Mouse (Mus musculus) bone marrow, adult 2 months (tissue): Measurements from ENCODE around the gene Rb1. TPM values are rescaled to one million over a fixed set of nuclear protein-coding genes. Genes with fewer than 3 reads are reported as not detected.

Experiments used
- H3K27ac ChIP-seq: fragments of 200-500 bp; 2 replicates; pipeline ENCODE4 v1.5.1; 2012; ENCODE audit warnings: low read depth, mild to moderate bottlenecking, control low read depth, inconsistent platforms, low read length; ENCODE audit not compliant: control insufficient read depth, poor library complexity, insufficient read depth
- H3K4me1 ChIP-seq: fragments of 200-500 bp; 2 replicates; pipeline ENCODE4 v1.6.1; 2011; ENCODE audit warnings: low read length; ENCODE audit not compliant: control insufficient read depth, insufficient read depth
- H3K4me3 ChIP-seq: fragments of 200-500 bp; replicated peaks from 2 replicates; pipeline ENCODE3; 2011; ENCODE audit warnings: mild to moderate bottlenecking, low read depth, low read length, control low read depth; ENCODE audit not compliant: control insufficient read depth
- CTCF ChIP-seq: fragments of 200-500 bp; IDR thresholded peaks from 2 replicates; pipeline ENCODE4 v1.5.1; 2011; ENCODE audit warnings: low read length, control low read depth; ENCODE audit not compliant: control insufficient read depth, insufficient read depth
- POLR2A ChIP-seq: fragments of 200-500 bp; IDR thresholded peaks from 2 replicates; pipeline ENCODE4 v1.6.1; 2011; ENCODE audit warnings: low read depth, mild to moderate bottlenecking, control low read depth, low read length, borderline replicate concordance; ENCODE audit not compliant: control insufficient read depth
- WGBS: fragments of 180-500 bp; shearing (Covaris S2); methylation state at CpG from one replicate; pipeline ENCODE4 v1.1.7; 2018; 5-methylcytosine and 5-hydroxymethylcytosine counted together
- polyA plus RNA-seq: library from polyadenylated mRNA; stranded (reverse); fragments of >200 nt; gene quantifications from 2 replicates; pipeline ENCODE4 v1.2.4, GENCODE M21; 2011; ENCODE audit warnings: low replicate concordance; ENCODE audit not compliant: missing spikeins, insufficient read depth, insufficient read length

The Rb1 gene
- polyA plus RNA-seq, 1 experiment = 21.3 TPM

GRCm38 (mm10) chr14:73163363-73163998 lies 162.1 kb downstream of the Rb1 start:
- Histone ChIP-seq H3K4me1 (peaks cover 3% of the 10 kb centered on the region; the same call in 1 of the 2 replicates), H3K4me3 (no peak overlapping the region), H3K27ac (no peak overlapping the region)
- WGBS = 61% methylated on average over 10 of the region's 10 CpGs
- TF ChIP-seq POLR2A (no peak), CTCF (no peak)

DNA sequence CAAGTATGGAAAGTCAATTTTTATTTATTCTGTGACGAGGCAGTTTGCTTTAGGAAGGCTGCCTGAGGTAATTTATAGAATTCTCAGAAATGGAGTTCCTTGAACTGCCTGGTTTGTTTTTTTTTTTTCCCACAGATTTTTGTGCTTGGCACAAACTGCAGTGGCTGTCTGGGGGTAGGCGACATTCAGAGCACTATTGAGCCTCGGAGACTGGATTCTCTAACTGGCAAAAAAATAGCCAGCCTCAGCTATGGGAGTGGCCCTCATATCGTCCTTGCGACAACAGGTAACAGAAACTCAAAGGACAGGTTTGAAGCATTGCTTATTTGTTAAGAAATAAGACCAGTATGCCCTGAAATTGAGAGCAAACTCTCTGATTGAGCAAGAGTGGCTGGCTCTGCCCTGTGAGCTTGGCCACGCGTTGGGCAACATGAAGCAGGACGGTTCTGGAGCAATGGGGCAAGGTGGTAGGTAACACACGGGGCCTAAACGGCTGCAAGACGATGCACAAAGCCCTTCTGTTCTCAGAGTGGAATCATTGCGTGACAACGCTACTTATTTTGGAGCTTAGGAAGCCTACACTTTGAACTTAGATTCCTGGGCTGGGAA lies 163.3 kb downstream of the Rb1 start:
- TF ChIP-seq POLR2A (no peak), CTCF (no peak)
- Histone ChIP-seq H3K27ac (peak overlapping the region; percentile 0; the same call in 1 of the 2 replicates), H3K4me1 (peaks cover 3% of the 10 kb centered on the region; the same call in 1 of the 2 replicates), H3K4me3 (no peak overlapping the region)
- 48% methylated on average over 13 of the region's 13 CpGs for WGBS

- Histone ChIP-seq H3K4me3 (no peak overlapping the region), H3K4me1 (peaks cover 3% of the 10 kb centered on the region; the same call in 1 of the 2 replicates), H3K27ac (no peak overlapping the region)
- no peak for TF ChIP-seq CTCF
- TF ChIP-seq POLR2A = no peak
- 91% methylated on average over 5 of the region's 5 CpGs for WGBS
Measured at GRCm38 (mm10) chr14:73161303-73161702, 164.3 kb downstream of the Rb1 start.

- 75% methylated on average over 3 of the region's 3 CpGs for WGBS
- peaks cover 2% of the 10 kb centered on the region for H3K4me1 ChIP-seq
Measured at GRCm38 (mm10) chr14:73148125-73148524, 177.5 kb downstream of the Rb1 start.

DNA sequence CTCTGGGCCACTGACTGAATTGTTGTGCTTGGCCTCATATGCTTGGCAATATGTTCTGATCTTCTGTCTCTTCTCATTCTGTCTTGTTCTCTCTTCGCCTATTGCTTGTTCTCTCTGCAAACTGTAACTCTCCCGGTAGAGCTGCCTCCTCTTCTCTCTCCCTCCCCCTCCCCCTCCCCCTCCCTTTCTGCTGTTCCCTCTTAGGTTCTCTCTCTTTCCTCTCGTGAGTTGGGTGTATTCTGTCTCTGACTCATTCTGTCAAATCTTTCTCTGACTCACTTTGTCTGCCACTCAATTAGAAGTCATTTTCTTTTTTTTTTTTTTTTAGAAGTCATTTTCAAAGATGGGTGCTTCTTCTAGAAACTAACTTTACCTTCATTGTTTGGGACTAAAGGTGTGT lies 178.9 kb downstream of the Rb1 start:
- no peak for TF ChIP-seq CTCF
- no peak for TF ChIP-seq POLR2A
- Histone ChIP-seq H3K27ac (no peak overlapping the region), H3K4me1 (peaks cover 2% of the 10 kb centered on the region), H3K4me3 (no peak overlapping the region)
- 39% methylated on average over 3 of the region's 3 CpGs for WGBS

More at GRCm38 (mm10) chr14:73148125-73148524, 177.5 kb downstream of the Rb1 start:
- TF ChIP-seq CTCF (no peak), POLR2A (no peak)
- Histone ChIP-seq H3K4me3 (no peak overlapping the region), H3K27ac (no peak overlapping the region)

GRCm38 (mm10) chr14:73145531-73145930 lies 180.1 kb downstream of the Rb1 start:
- H3K4me3 ChIP-seq = no peak overlapping the region
- TF ChIP-seq CTCF (no peak), POLR2A (no peak)
- whole genome bisulfite sequencing = 85% methylated on average over 4 of the region's 4 CpGs
- H3K27ac ChIP-seq = no peak overlapping the region
- peaks cover 2% of the 10 kb centered on the region for H3K4me1 ChIP-seq

GRCm38 (mm10) chr14:73143710-73144420 lies 181.8 kb downstream of the Rb1 start:
- 39% methylated on average over 25 of the region's 25 CpGs for WGBS
- H3K4me3 ChIP-seq = peak overlapping the region; percentile 91
- TF ChIP-seq CTCF = no peak
- no peak for TF ChIP-seq POLR2A
- H3K27ac ChIP-seq = peak overlapping the region; percentile 93
- H3K4me1 ChIP-seq = peaks cover 3% of the 10 kb centered on the region

DNA sequence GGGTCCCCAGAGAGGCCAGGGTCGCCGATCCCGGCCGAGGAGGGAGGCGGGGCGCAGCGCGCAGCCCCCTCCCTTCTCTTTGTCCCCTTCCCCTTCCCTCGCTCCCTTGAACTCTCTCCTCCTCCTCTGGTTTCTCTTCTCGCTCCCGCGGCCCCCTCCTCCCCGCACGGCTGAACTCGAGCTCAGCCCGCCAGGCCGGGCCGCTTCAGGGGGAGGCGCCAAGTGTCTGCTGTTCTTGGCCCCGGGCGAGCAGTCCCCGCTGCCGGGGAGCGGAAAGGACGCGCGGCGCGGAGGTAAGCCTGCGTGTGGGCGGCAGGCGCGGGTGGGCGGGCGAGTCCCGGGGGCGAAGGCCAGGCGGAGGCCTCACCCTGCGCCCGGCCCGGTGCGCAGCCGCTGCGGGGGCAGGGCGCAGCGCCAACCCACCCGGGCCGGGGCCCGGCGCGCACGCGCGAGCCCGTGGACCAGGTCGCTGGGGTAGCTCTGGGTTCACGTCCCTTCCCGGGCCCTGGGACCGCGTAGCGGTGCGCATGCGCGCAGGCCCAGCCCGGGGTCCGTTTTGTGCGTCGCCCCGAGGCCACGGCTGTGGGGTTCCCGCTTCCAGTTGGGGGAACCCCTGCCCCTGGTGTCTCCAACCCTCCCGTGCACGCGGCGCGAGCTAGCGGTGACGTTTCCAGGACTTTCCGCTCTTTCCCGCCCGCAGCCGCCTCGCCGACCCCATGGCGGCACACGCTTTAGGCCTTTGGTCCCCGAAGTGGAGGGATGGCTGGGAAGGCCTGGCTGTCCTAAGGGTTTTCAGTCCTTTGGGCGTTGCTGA lies 182.5 kb downstream of the Rb1 start:
- H3K4me3 ChIP-seq = peak overlapping the region; percentile 91
- peaks cover 3% of the 10 kb centered on the region for H3K4me1 ChIP-seq
- TF ChIP-seq CTCF (0 out of 2 replicates have a peak, but pooled peaks have one; percentile 0), POLR2A (peak; percentile 73; the same call in 1 of the 2 replicates)
- under 1% methylated on average over 88 of the region's 88 CpGs for WGBS
- peak overlapping the region; percentile 93 for H3K27ac ChIP-seq
